Mouse (Mus musculus) hindbrain, embryonic 12.5 days (tissue): Measurements from ENCODE around the gene Jade1. TPM values are rescaled to one million over a fixed set of nuclear protein-coding genes. Genes with fewer than 3 reads are reported as not detected.

Experiments
- ATAC-seq: fragments of 200-750 bp; cut with Nextera tagmentation; 2 replicates; pipeline ENCODE4 v1.8.0; 2017; ENCODE audit warnings: moderate TSS enrichment; ENCODE audit not compliant: low FRiP score
- H3K27ac ChIP-seq: fragments of 300-500 bp; sonication (generic); 2 replicates; pipeline ENCODE4 v1.5.1; 2016; ENCODE audit warnings: mild to moderate bottlenecking
- H3K27me3 ChIP-seq: fragments of 300-500 bp; sonication (generic); 2 replicates; pipeline ENCODE4 v1.6.1; 2016; ENCODE audit warnings: mild to moderate bottlenecking
- H3K36me3 ChIP-seq: fragments of 300-500 bp; sonication (generic); 2 replicates; pipeline ENCODE4 v1.6.1; 2016; ENCODE audit warnings: mild to moderate bottlenecking
- H3K4me1 ChIP-seq: fragments of 300-500 bp; sonication (generic); 2 replicates; pipeline ENCODE4 v1.6.1; 2016
- H3K4me2 ChIP-seq: fragments of 300-500 bp; sonication (generic); replicated peaks from 2 replicates; pipeline ENCODE4 v1.6.1; 2016; ENCODE audit warnings: mild to moderate bottlenecking
- H3K4me3 ChIP-seq: fragments of 300-500 bp; sonication (generic); 2 replicates; pipeline ENCODE4 v1.5.1; 2016; ENCODE audit warnings: mild to moderate bottlenecking
- H3K9ac ChIP-seq: fragments of 300-500 bp; sonication (generic); 2 replicates; pipeline ENCODE4 v1.6.1; 2016; ENCODE audit warnings: mild to moderate bottlenecking, moderate library complexity
- H3K9me3 ChIP-seq: fragments of 300-500 bp; sonication (generic); replicated peaks from 2 replicates; pipeline ENCODE4 v1.6.1; 2016; ENCODE audit warnings: mild to moderate bottlenecking
- WGBS: fragments of 180-500 bp; shearing (Covaris S2); methylation state at CpG from one replicate; pipeline ENCODE4 v1.1.7; 2016; 5-methylcytosine and 5-hydroxymethylcytosine counted together
- polyA plus RNA-seq: library from polyadenylated mRNA; unstranded; fragments of >200 nt; fragmentation: Nextera tagmentation; extraction: Ambion mirVana; gene quantifications from 2 replicates; pipeline ENCODE4 v1.2.1, GENCODE M21; 2016

Gene Jade1
- polyA plus RNA-seq, 1 experiment from 2014 or later: 16.0 TPM

GRCm38 (mm10) chr3:41528291-41528969, 27.1 kb upstream of the Jade1 start:
- Histone ChIP-seq H3K9me3 (no peaks in the 10 kb centered on the region), H3K27me3 (no peaks in the 10 kb centered on the region), H3K4me2 (no peak overlapping the region), H3K9ac (no peak overlapping the region), H3K27ac (no peak overlapping the region), H3K4me1 (no peaks in the 10 kb centered on the region), H3K4me3 (no peak overlapping the region), H3K36me3 (no peaks in the 10 kb centered on the region)
- ATAC-seq: no peak
- WGBS: 94% methylated on average over 2 of the region's 2 CpGs

- H3K9ac ChIP-seq: no peak overlapping the region
- no peaks in the 10 kb centered on the region for H3K36me3 ChIP-seq
- H3K27me3 ChIP-seq: no peaks in the 10 kb centered on the region
- 58% methylated on average over 3 of the region's 3 CpGs for WGBS
- H3K27ac ChIP-seq: no peak overlapping the region
- H3K4me3 ChIP-seq: no peak overlapping the region
- H3K4me1 ChIP-seq: no peaks in the 10 kb centered on the region
- H3K4me2 ChIP-seq: no peak overlapping the region
- H3K9me3 ChIP-seq: no peaks in the 10 kb centered on the region
- no peak for ATAC-seq
Observed at GRCm38 (mm10) chr3:41530156-41530555, 25.4 kb upstream of the Jade1 start.

GRCm38 (mm10) chr3:41531541-41531940, 24.0 kb upstream of the Jade1 start:
- ATAC-seq: no peak
- Histone ChIP-seq H3K4me2 (no peak overlapping the region), H3K4me3 (no peak overlapping the region), H3K4me1 (no peaks in the 10 kb centered on the region), H3K9me3 (no peaks in the 10 kb centered on the region), H3K27me3 (no peaks in the 10 kb centered on the region), H3K27ac (no peak overlapping the region), H3K9ac (no peak overlapping the region), H3K36me3 (no peaks in the 10 kb centered on the region)
- WGBS: 38% methylated on average over 8 of the region's 8 CpGs

GRCm38 (mm10) chr3:41532109-41532508, 23.4 kb upstream of the Jade1 start:
- H3K27ac ChIP-seq: no peak overlapping the region
- ATAC-seq: no peak
- no peak overlapping the region for H3K4me3 ChIP-seq
- no peaks in the 10 kb centered on the region for H3K4me1 ChIP-seq
- H3K36me3 ChIP-seq: no peaks in the 10 kb centered on the region
- H3K27me3 ChIP-seq: no peaks in the 10 kb centered on the region
- no peak overlapping the region for H3K9ac ChIP-seq
- H3K4me2 ChIP-seq: no peak overlapping the region
- WGBS: 89% methylated on average over 12 of the region's 12 CpGs
- no peaks in the 10 kb centered on the region for H3K9me3 ChIP-seq

GRCm38 (mm10) chr3:41533660-41534059, 21.9 kb upstream of the Jade1 start:
- H3K4me1 ChIP-seq: no peaks in the 10 kb centered on the region
- H3K4me2 ChIP-seq: no peak overlapping the region
- no peak overlapping the region for H3K4me3 ChIP-seq
- no peaks in the 10 kb centered on the region for H3K36me3 ChIP-seq
- no peaks in the 10 kb centered on the region for H3K27me3 ChIP-seq
- ATAC-seq: no peak
- H3K9ac ChIP-seq: no peak overlapping the region
- no peaks in the 10 kb centered on the region for H3K9me3 ChIP-seq
- 56% methylated on average over 7 of the region's 7 CpGs for WGBS
- no peak overlapping the region for H3K27ac ChIP-seq

GRCm38 (mm10) chr3:41537957-41538356, 17.6 kb upstream of the Jade1 start:
- no peaks in the 10 kb centered on the region for H3K36me3 ChIP-seq
- no peak overlapping the region for H3K4me2 ChIP-seq
- H3K9me3 ChIP-seq: no peaks in the 10 kb centered on the region
- no peaks in the 10 kb centered on the region for H3K4me1 ChIP-seq
- H3K27me3 ChIP-seq: no peaks in the 10 kb centered on the region
- no peak overlapping the region for H3K4me3 ChIP-seq
- ATAC-seq: no peak
- 87% methylated on average over 2 of the region's 2 CpGs for WGBS
- no peak overlapping the region for H3K27ac ChIP-seq
- no peak overlapping the region for H3K9ac ChIP-seq

GRCm38 (mm10) chr3:41541313-41541712, 14.2 kb upstream of the Jade1 start:
- Histone ChIP-seq H3K9me3 (no peaks in the 10 kb centered on the region), H3K36me3 (no peaks in the 10 kb centered on the region), H3K9ac (no peak overlapping the region), H3K4me3 (no peak overlapping the region), H3K4me1 (no peaks in the 10 kb centered on the region), H3K27me3 (no peaks in the 10 kb centered on the region), H3K27ac (no peak overlapping the region), H3K4me2 (no peak overlapping the region)
- no peak for ATAC-seq
- 81% methylated on average over 3 of the region's 3 CpGs for WGBS

GRCm38 (mm10) chr3:41544451-41544850, 11.1 kb upstream of the Jade1 start:
- ATAC-seq: no peak
- no peaks in the 10 kb centered on the region for H3K27me3 ChIP-seq
- H3K4me3 ChIP-seq: no peak overlapping the region
- no peaks in the 10 kb centered on the region for H3K4me1 ChIP-seq
- no peak overlapping the region for H3K9ac ChIP-seq
- no peak overlapping the region for H3K27ac ChIP-seq
- H3K4me2 ChIP-seq: no peak overlapping the region
- no peaks in the 10 kb centered on the region for H3K36me3 ChIP-seq
- WGBS: 62% methylated on average over 7 of the region's 7 CpGs
- no peaks in the 10 kb centered on the region for H3K9me3 ChIP-seq

GRCm38 (mm10) chr3:41547289-41547688, 8.2 kb upstream of the Jade1 start:
- no peak for ATAC-seq
- H3K4me1 ChIP-seq: no peaks in the 10 kb centered on the region
- H3K36me3 ChIP-seq: no peaks in the 10 kb centered on the region
- WGBS: 92% methylated on average over 5 of the region's 5 CpGs
- H3K4me2 ChIP-seq: no peak overlapping the region
- no peak overlapping the region for H3K27ac ChIP-seq
- no peak overlapping the region for H3K9ac ChIP-seq
- H3K4me3 ChIP-seq: no peak overlapping the region
- H3K27me3 ChIP-seq: no peaks in the 10 kb centered on the region
- H3K9me3 ChIP-seq: no peaks in the 10 kb centered on the region

GRCm38 (mm10) chr3:41548238-41548637, 7.3 kb upstream of the Jade1 start:
- Histone ChIP-seq H3K27ac (no peak overlapping the region), H3K4me3 (no peak overlapping the region), H3K9ac (no peak overlapping the region), H3K9me3 (no peaks in the 10 kb centered on the region), H3K27me3 (no peaks in the 10 kb centered on the region), H3K4me1 (no peaks in the 10 kb centered on the region), H3K4me2 (no peak overlapping the region), H3K36me3 (no peaks in the 10 kb centered on the region)
- 84% methylated on average over 4 of the region's 4 CpGs for WGBS
- ATAC-seq: no peak

GRCm38 (mm10) chr3:41551671-41552070, 3.9 kb upstream of the Jade1 start:
- no peak overlapping the region for H3K9ac ChIP-seq
- 0 out of 2 replicates have a peak, but pooled peaks cover 3% of the 10 kb centered on the region for H3K9me3 ChIP-seq
- no peaks in the 10 kb centered on the region for H3K27me3 ChIP-seq
- WGBS: 56% methylated on average over 3 of the region's 3 CpGs
- no peaks in the 10 kb centered on the region for H3K4me1 ChIP-seq
- H3K36me3 ChIP-seq: no peaks in the 10 kb centered on the region
- ATAC-seq: no peak
- no peak overlapping the region for H3K4me3 ChIP-seq
- H3K27ac ChIP-seq: no peak overlapping the region
- no peak overlapping the region for H3K4me2 ChIP-seq

- no peaks in the 10 kb centered on the region for H3K4me1 ChIP-seq
Observed at GRCm38 (mm10) chr3:41552777-41553548, 2.6 kb upstream of the Jade1 start.

GRCm38 (mm10) chr3:41553681-41554080, 1.9 kb upstream of the Jade1 start:
- WGBS: 83% methylated on average over 4 of the region's 4 CpGs
- 0 out of 2 replicates have a peak, but pooled peaks cover 3% of the 10 kb centered on the region for H3K9me3 ChIP-seq
- H3K4me2 ChIP-seq: no peak overlapping the region
- no peak overlapping the region for H3K4me3 ChIP-seq
- no peak for ATAC-seq
- H3K27ac ChIP-seq: no peak overlapping the region
- H3K4me1 ChIP-seq: no peaks in the 10 kb centered on the region
- H3K27me3 ChIP-seq: no peaks in the 10 kb centered on the region
- H3K36me3 ChIP-seq: no peaks in the 10 kb centered on the region
- H3K9ac ChIP-seq: no peak overlapping the region

More at GRCm38 (mm10) chr3:41552777-41553548, 2.6 kb upstream of the Jade1 start:
- H3K9me3 ChIP-seq: 0 out of 2 replicates have a peak, but pooled peaks cover 3% of the 10 kb centered on the region
- H3K27ac ChIP-seq: no peak overlapping the region
- no peaks in the 10 kb centered on the region for H3K27me3 ChIP-seq
- H3K9ac ChIP-seq: no peak overlapping the region
- no peak overlapping the region for H3K4me3 ChIP-seq
- no peak for ATAC-seq
- H3K4me2 ChIP-seq: no peak overlapping the region
- no peaks in the 10 kb centered on the region for H3K36me3 ChIP-seq
- 78% methylated on average over 11 of the region's 11 CpGs for WGBS
